Mouse (Mus musculus) spleen, adult 12 weeks (tissue): ENCODE results near the gene Gtf2h4.

ENCODE experiments used
- DNase-seq: peaks from one replicate; pipeline ENCODE4 v3.0.0; 2022; ENCODE audit warnings: low spot score

Gene Gtf2h4

GRCm38 (mm10) chr17:35638475-35639190 lies 34.9 kb downstream of the Gtf2h4 start:
- DNase-seq = no peak

DNA sequence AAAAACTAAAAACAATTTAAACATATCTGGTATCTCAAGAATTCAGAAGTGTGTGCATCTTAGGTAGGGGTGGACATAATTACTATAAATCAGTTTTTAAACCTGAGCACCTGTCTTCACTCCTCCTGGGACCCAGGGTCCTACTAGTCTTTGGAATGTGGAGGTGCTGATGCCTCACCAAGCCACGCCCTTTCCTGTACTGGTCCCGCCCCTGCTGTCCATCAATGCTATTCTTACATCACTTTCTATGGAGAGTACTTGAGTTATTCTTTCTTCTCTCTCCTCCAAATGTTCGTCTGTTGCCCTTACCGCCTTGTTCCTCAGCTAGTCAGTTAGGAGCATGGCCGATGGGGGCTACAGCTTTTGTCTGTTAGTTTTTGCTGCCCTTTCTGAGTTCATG lies 37.2 kb downstream of the Gtf2h4 start:
- no peak for DNase-seq

GRCm38 (mm10) chr17:35635699-35636111 lies 37.8 kb downstream of the Gtf2h4 start:
- no peak for DNase-seq

DNA sequence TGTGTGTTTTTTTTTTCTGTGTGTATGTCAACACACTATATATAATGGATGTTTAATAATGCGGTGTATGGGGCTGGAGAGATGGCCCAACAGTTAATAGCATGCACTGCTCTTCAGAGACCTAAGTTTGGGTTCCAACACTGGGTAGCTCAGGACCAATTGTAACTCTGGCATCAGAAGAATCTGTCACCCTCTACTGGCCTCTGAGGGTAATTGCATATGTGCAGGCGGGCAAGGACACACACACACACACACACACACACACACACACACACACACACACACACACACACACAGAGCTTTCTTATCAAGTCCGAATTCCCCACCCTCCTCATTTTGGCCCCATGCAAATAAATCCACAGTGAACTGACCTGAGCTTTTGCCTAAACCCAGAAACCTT lies 38.3 kb downstream of the Gtf2h4 start:
- DNase-seq = no peak

- DNase-seq = no peak
Observed at GRCm38 (mm10) chr17:35633992-35634391, 39.5 kb downstream of the Gtf2h4 start.

DNA sequence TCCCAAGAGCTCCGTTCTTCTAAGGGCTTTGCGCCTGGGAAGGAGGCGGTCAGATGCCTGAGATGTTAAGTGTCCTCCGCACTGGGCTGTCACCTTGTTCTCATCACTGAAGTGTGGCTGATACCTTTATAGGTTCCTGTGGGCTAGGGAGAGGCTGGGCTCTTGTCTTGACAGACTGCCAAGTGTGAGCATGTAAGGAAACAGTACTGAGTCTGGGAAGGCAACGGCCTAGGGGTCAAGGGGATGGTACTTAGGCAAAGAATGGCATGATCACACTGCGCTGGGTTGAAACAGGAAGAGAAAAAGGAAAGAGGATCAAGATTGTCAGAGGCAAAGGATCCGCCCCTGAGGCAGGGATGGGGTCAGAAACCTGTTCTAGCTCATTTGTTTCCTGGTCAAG lies 47.0 kb downstream of the Gtf2h4 start, which contains the start of gene Gm9573:
Gene Gm9573, minus strand, starts transcription at position 101 of the 400 bp plus-strand sequence.
- DNase-seq = no peak
